Mouse (Mus musculus) testis, postnatal 10 days (tissue): ENCODE results near the gene Limk1.
"Not testable (repeated sequence)": the region's sequence is repeated elsewhere in the genome, so short reads cannot be mapped to it uniquely, and the experiment has no call there.

ENCODE experiments used
- DNase-seq: peaks from one replicate; pipeline ENCODE4 v3.0.0; 2021; ENCODE audit warnings: low spot score

Gene Limk1

GRCm38 (mm10) chr5:134677491-134677890, 10.9 kb downstream of the Limk1 start:
- DNase-seq: no peak

DNA sequence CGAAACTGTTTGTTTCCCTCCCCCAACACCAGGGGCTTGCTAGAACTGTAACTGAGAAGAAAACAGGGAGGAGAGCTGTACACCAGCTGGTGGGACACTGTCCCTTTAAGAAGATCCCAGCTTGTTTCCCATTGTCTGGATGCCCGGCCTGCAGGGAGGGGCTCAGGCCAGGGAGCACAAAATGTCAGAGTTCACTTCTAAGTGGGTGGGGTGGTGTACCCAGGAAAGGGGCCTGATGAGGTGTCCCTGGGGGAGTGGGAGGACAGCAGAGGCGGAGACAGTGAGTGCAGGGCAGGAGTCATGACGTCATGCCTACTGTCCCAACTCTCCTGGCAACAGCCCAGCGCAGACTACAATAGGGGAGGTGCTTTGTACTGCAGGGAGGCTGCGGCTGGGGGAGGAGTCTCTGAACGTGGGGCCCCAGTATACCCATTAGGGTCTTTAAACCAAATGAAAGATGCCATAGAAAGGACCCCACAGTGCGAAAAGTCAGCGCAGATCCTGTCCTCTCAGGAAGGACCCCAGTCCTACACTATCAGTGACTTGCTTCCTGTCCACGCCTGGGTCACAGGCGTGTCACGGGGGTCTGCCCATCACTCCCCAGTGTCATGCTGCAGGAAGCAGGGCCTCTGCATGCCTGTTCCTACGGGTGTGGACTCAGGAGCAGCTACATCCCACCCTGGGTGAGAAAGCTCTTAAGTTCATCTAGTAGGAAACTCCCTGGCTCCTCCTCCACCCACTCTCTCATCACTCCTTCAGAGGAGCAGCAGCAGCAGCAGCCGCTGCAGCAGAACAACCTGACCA, 12.2 kb downstream of the Limk1 start:
- DNase-seq: peak; percentile 87

DNA sequence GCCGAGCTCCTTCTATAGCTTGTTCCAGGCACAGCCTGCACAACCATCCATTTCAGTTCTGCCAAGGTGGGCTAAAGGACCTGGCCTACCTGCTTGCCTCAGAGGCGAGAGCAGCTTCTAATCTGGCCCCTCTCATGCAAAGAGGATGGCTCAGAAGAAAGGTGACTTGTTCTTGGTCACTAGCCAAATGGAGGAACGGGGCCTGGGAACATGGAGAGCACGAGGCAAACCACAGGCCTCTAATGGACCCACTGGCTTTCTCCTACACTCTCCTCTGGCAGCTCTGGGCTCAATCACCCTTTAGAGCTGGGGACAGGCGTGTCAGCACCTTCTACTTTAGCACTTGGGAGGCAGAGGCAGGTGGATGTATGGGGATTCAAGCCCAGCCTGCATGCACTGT, 13.4 kb downstream of the Limk1 start:
- no peak for DNase-seq

DNA sequence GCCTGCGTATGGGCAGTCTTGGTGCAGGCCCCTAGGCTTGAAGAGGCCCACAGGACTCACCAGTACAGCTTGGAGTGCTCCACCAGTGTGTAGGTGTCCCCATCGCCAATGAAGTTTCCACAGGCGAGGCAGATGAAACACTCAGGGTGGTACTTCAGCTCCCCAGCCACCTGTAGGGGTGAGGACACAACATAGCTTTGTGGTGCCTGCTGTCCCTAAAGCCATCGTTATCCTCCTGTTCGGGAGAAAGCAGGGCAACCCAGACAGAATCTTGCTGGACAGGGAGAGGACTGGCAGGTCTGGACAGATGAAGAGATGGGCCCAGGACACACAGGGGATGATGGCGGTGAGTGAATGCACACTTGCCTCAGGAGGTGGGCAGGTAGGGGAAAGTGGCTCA, 15.8 kb downstream of the Limk1 start:
- DNase-seq: no peak

DNA sequence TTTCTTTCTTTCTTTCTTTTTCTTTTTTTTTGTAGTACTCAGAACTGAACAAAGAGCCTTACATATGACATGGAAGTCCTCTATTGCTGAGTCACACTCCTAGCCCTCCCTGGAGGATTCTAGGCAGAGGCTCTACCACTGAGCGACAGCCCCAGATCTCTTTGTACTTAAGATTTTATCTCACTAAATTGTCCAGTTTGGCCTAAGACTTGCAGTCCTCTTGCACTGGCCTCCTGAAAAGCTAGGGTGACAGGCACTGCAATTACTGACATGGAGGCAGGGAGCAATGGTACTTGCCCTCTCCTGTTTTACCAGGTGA, 16.2 kb downstream of the Limk1 start:
- no peak for DNase-seq

DNA sequence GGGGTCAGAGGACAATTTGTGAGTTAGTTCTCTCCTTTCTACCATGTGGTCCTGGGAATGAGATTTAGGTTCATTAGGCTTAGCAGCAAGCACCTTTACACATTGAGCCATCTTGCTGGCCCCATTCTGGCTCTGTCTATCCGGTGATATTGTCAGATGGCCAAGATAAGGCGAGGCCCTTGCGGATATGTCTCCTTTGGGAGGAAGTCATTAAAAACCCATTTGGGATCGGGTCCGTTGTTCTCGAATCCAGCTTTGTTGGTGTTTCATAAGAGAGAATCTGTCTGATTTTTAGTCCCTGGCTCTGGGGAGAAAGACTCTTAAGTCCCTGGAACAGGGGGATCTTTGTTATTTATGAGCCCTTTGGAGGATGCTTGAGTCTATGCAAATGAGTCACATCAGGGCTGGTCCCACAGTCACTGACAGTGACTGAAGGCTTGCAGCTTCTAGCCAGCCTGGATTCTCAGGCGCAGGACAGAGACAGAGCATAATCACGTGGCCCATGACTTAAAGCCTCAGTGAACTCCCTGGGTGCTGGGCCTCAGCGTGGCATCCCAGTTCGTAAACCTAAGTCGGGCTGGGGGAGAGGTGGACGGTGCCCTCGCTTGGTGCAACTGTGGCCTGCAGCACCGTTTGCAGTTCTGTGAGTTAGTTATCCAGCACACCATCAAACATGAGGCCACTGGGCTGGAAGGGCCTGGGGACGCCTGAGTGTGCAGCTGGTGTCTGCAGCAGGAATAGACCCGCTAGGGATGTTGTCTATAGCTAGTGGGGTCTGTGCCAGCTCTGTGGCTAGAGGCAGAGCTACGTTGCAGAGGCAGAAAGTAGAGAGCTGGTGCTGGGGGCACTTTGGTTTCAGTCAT, 16.8 kb downstream of the Limk1 start:
- DNase-seq: no peak

DNA sequence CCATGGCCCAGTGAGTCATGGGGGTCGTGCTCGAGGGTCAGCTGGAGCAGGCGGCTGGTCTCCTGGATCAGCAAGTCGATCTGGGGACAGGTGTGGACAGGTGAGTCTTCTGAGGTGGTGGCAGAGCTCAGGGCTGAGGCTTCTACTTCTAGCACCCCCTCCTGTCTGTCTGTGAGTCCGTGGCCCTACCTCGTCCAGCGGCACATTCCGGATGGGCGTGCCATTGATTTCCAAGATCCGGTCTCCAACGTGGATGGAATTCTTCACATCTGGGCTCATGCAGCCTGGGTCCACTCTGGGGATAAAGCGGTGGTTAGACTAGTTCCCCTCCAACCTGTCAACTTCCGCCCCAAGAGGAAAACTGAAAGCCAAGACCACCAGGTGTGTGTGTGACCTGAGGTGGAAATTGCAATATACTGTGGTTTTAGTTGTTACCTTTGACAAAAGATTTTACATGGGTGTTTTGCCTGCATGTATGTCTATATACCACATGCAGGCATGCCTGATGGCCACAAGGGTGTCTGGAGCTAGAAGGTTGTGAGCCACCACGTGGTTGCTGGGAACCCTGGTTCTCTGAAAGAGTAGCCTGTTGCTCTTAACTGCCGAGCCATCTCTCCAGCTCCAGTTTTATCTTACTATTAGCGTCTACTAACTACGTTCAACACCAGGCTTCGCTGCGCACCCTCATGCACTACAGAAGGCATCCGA, 19.2 kb downstream of the Limk1 start:
- DNase-seq: no peak

DNA sequence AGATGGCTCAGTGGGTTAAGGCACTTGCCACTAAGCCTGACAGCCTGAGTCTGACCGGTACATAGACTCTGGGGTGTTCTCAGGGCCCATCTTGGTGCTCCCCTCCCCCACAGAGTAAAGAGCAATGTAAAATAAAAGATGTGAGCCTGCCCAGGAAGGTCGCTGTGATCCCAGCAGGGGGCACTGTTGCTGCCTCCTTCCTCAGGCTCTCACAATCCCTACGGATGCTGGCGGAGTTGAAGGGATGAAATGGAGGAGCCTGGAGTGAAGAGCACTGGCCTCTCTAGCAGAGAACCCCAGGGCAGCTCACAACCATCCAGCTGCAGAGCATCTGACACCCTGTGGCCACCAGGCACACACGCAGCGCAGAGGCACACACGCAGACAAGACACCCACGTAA, 19.9 kb downstream of the Limk1 start:
- peak; percentile 62 for DNase-seq

- no peak for DNase-seq
These were observed 31.7 kb downstream of the Limk1 start for GRCm38 (mm10) chr5:134656708-134657107.

GRCm38 (mm10) chr5:134652015-134652414, 36.4 kb downstream of the Limk1 start:
- DNase-seq: no peak

- DNase-seq: peak; percentile 81
These were observed 37.5 kb downstream of the Limk1 start for GRCm38 (mm10) chr5:134650926-134651325.

DNA sequence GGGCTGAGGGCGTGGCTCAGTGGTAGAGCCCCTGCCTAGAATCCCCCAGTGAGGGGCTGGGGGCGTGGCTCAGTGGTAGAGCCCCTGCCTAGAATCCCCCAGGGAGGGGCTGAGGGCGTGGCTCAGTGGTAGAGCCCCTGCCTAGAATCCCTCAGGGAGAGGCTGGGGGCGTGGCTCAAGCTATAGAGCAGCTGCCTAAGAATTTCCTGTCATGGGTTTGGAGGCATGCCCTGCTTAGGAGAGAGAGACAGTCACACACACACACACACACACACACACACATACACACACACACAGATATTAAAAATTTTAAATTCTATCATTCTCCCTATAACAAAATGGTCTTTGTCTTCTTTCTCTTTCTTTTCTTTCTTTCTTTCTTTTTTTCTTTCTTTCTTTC, 39.4 kb downstream of the Limk1 start:
- not testable (repeated sequence) for DNase-seq

DNA sequence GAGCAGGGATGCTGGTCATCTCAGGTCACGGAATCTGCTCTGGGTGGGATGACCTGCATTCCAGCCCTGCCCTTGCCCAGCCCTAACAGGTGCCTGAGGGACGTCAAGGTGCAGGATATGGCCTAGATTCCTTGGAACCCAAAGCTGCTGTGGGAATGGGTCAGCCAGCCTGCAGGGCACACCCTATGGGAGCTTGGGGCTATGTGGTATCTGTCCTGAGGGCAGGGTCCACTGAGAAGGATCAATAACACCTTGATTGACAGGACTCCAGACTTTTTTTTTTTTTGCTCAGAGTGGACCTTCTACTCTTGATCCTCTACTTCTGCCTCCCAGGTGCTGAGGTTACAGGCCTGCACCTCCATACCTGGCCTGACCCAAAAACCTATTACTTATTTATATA, 41.0 kb downstream of the Limk1 start:
- DNase-seq: no peak

- DNase-seq: no peak
These were observed 41.9 kb downstream of the Limk1 start for GRCm38 (mm10) chr5:134646461-134646860.

DNA sequence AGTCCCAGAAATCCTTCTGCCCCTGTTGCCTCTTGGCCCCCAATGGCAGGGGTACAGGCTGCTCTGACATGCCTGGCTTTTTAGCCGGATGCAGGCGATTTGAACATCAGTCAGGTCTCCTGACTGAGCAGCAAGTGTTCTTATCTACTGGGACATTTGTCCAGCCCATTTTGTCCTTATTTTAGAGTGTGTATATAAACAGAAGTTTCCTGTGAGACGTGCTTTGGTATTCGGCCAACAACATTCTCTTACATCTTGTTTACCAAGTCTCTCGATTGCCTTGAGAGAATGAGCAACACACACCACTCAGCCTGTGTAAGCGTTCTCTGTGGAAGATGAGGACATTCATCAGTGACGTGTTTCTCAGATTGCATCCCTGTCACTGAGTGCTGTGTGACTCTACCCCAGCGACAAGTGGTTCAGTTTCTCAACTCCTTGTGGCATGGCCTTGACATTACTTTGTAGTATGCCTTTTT, 43.7 kb downstream of the Limk1 start:
- DNase-seq: no peak

DNA sequence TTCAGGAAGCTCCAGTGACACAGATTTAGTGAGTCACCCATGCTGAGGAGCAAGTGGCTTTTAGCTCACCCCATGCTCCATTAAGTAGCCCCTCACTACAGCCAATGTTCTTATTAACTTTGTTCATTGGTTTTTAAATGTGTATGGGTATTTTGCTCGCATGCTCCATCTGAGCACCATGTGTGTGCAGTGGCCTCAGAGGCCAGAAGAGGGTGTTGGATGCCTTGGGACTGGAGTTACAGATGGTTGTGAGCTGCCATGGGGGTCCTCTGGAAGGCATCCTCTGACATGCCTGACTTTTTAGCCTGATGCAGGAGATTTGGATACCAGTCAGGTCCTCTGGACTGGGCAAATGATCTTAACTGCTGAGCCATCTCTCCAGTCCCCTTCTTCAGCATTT, 44.3 kb downstream of the Limk1 start:
- DNase-seq: no peak

GRCm38 (mm10) chr5:134640371-134640770, 48.0 kb downstream of the Limk1 start:
- DNase-seq: no peak

- DNase-seq: peak; percentile 98
These were observed 49.1 kb downstream of the Limk1 start, which contains the start of gene Eif4h for GRCm38 (mm10) chr5:134639269-134639682. Gene Eif4h (minus strand): TSS chr5:134639490.

- no peak for DNase-seq
These were observed 49.7 kb downstream of the Limk1 start for GRCm38 (mm10) chr5:134638461-134639268.

- DNase-seq: no peak
These were observed 50.5 kb downstream of the Limk1 start for GRCm38 (mm10) chr5:134637820-134638367.

GRCm38 (mm10) chr5:134632841-134633240, 55.6 kb downstream of the Limk1 start:
- no peak for DNase-seq
